Mouse (Mus musculus) cerebellum, adult 2 months (tissue): ENCODE measurements around the gene Mylk3.

Source experiments
- CTCF ChIP-seq: fragments of 200-500 bp; IDR thresholded peaks from 2 replicates; pipeline ENCODE4 v1.5.1; 2011; ENCODE audit warnings: low read depth, mild to moderate bottlenecking, control low read depth, low read length, moderate library complexity, borderline replicate concordance; ENCODE audit not compliant: insufficient read depth
- POLR2A ChIP-seq: fragments of 200-500 bp; IDR thresholded peaks from 2 replicates; pipeline ENCODE4 v1.6.1; 2011; ENCODE audit warnings: low read length, control low read depth, borderline replicate concordance; ENCODE audit not compliant: insufficient read depth

GRCm38 (mm10) chr8:85311743-85312142 lies 74.4 kb downstream of the Mylk3 start:
- no peak for TF ChIP-seq POLR2A
- 0 out of 2 replicates have a peak, but pooled peaks have one; percentile 14 for TF ChIP-seq CTCF
